Mouse (Mus musculus): ENCODE data around the gene Tubal3.

Gene Tubal3

GRCm38 (mm10) chr13:3913504-3913903, 4.6 kb upstream of the Tubal3 start:
- in situ Hi-C loops (cut with MboI): no loop called here

DNA sequence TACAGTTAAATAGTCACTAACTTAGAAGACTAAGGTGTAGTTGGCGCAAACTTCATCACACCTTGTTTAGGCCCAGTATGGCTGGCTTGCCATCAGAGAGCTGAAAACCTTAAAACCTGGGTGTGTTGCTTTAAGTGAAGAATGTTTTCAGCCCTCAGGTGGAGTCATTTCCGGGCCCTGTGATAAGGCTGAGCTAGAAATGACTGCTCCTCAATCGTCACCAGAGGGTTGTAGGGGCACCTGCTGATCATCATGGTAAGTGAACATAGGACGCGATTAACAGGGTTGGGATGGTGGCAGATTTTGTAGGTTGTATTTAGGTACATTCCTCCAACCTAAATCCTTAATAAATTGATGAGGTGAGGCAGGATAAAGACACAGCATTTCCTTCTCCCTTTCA, 6.4 kb downstream of the Tubal3 start:
- in situ Hi-C loops (cut with MboI): no loop called here

- in situ Hi-C loops (cut with MboI): no loop called here
Measured at GRCm38 (mm10) chr13:3925632-3926031, 7.6 kb downstream of the Tubal3 start.

- in situ Hi-C loops (cut with MboI): no loop called here
Measured at GRCm38 (mm10) chr13:3926046-3926445, 8.0 kb downstream of the Tubal3 start.

DNA sequence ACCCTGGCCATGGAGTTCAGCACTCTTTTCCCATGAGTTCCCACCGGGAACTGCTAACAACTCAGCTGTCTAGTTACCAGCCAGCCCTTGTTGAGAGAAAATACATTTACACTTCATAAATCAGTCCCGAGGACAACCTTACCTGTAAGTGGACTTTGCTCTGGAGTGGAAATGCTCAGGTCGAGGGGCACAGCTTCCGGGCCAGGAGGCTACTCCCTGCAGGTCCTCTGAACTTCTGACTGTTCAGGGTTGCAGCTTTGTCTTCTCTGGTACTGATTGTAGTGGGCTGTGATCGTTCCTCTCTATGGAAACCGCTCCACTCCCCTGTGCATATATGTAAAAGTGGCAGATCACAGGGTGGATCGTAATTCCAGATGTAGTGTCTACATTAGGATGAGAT, 26.6 kb downstream of the Tubal3 start:
- in situ Hi-C loops (cut with MboI): no loop called here

- in situ Hi-C loops (cut with MboI): no loop called here
Measured at GRCm38 (mm10) chr13:3945249-3945648, 27.2 kb downstream of the Tubal3 start, which contains the start of gene Ucn3. TSS of gene Ucn3 (minus strand) at chr13:3945349.

- in situ Hi-C loops (cut with MboI): no loop called here
Measured at GRCm38 (mm10) chr13:3947267-3947666, 29.2 kb downstream of the Tubal3 start.

GRCm38 (mm10) chr13:3949477-3949876, 31.4 kb downstream of the Tubal3 start:
- in situ Hi-C loops (cut with MboI): no loop called here

GRCm38 (mm10) chr13:3951198-3951914, 33.3 kb downstream of the Tubal3 start:
- in situ Hi-C loops (cut with MboI): no loop called here

DNA sequence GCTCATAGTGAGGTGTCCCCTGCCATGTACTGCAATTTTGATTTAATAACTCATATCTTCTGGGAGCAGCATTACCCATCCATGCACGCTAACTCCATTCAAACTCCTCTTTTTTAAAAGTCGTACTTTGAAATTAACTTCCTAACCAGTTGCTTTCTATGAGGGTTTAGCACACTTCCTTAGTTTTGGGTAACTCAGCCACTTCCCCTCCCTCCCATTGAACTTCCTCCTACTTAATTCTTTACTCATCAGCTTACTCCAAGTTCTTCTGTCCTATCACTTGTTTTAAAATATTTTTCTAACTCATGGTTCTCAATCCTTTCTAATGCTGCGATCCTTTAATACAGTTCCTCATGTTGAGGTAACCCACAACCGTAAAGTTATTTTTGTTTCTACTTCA, 50.8 kb downstream of the Tubal3 start:
- in situ Hi-C loops (cut with MboI): no loop called here

All from mature B cell (primary cell).